ENCODE assay signal across 9 mouse cellular contexts in the genomic region with DNA sequence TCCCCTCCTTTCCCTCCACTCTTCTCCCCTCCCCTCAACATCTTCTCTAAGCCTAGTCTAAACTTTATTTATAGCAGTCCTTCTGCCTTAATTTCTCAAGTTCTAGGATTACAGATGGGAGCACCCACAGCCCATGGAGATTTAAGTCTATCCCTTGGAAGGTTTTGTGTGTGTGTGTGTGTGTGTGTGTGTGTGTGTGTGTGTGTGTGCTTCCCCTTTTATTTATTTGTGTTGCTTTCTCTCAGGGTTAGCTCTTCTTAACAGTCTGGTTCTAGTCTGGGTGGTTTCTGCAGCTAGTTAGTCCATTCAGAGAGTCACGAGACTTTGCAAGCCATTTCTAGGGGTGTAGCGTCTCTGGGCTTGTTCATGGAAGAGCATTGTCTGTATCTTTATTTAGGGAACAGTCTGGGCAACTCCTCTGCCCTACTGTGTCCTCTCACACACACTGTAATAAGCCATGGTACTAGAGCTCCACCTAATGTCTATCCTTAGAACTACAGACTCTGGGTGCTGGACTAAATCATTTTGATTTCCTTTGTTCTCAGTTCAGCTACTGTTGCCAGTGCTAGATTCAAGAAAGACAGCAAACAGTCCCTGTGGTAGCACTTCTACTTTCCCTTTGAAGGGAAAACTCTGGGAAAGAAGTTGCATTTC. TPM values are rescaled to one million over a fixed set of nuclear protein-coding genes. Genes with fewer than 3 reads are reported as not detected.
A peak's percentile ranks its signal among the peaks of the same experiment; 100 is the strongest.
DNase-seq lines count a peak whose midpoint lies in the region; ATAC-seq and TF ChIP-seq lines count a peak whose summit lies in the region.
"Had no signal": no experiment of that assay in that cellular context is flagged by ENCODE, and none has a peak within 500 bp of the region (broad histone marks: within the 10 kb centered on the region; RNA-seq: fewer than 3 reads in every experiment).

No protein-coding gene starts in this region.

- H3K4me2 ChIP-seq in limb, embryonic 14.5 days (replicated peaks; ENCODE audit: low read depth, low read length, severe bottlenecking), result no peak overlapping the region
- H3K4me2 ChIP-seq: limb, embryonic 15.5 days had no signal

- no peak overlapping the region for H3K4me3 ChIP-seq in limb, embryonic 14.5 days (replicated peaks; ENCODE audit: low read length)
- H3K4me3 ChIP-seq: limb, embryonic 15.5 days had no signal

- ATAC-seq in Patski, result peak; percentile 87
- ATAC-seq in limb, embryonic 14.5 days (ENCODE audit: low FRiP score, low read depth), result peak; percentile 75
- peak; percentile 92 for ATAC-seq in monocyte, adult 5-6 weeks (replicated peaks; ENCODE audit: insufficient number of reproducible peaks, low FRiP score, low TSS enrichment, poor library complexity, severe bottlenecking)

- H3K4me1 ChIP-seq in limb, embryonic 14.5 days (ENCODE audit: control insufficient read depth, insufficient read depth, low read length), result peaks cover 3% of the 10 kb centered on the region; the same call in 1 of the 2 replicates

- no peak overlapping the region for H3K27ac ChIP-seq in limb, embryonic 14.5 days (replicated peaks; ENCODE audit: low read depth, low read length)
- H3K27ac ChIP-seq: limb, embryonic 15.5 days had no signal

- H3K27me3 ChIP-seq in Patski, result no peaks in the 10 kb centered on the region
- no peaks in the 10 kb centered on the region for H3K27me3 ChIP-seq in limb, embryonic 14.5 days (ENCODE audit: control insufficient read depth, insufficient read depth, low read length)
- H3K27me3 ChIP-seq: limb, embryonic 15.5 days had no signal

- H3K36me3 ChIP-seq in limb, embryonic 14.5 days (ENCODE audit: control insufficient read depth, insufficient read depth, low read length), result peaks cover 3% of the 10 kb centered on the region; the same call in 1 of the 2 replicates
- H3K36me3 ChIP-seq: limb, embryonic 15.5 days had no signal

- in situ Hi-C loops in Patski (cut with MboI; ENCODE audit: low pct_unique_long_range_greater_than_20kb), result no loop called here

- TF ChIP-seq CTCF in Patski (IDR thresholded peaks at IDR 0.05), result peak; percentile 85

- no peak for TF ChIP-seq POLR2A in limb, embryonic 14.5 days (IDR thresholded peaks at IDR 0.05; ENCODE audit: borderline replicate concordance, extremely low read depth, insufficient read depth, insufficient read length)

- POLR2A ChIA-PET in Patski (lab: Charles Lee), result interaction anchor here (0.6 kb wide), 2 partner anchors 8 to 1479 kb away, joined by 3 to 6 read pairs; no protein-coding TSS in a partner anchor

- DNase-seq in CD4-positive helper T cell, adult 2 months (ENCODE audit: low read depth, low spot score), result peak; percentile 81
- no peak for DNase-seq in Patski (ENCODE audit: low read depth, low spot score)
- peak; percentile 78 for DNase-seq in embryo, embryonic 10 days (ENCODE audit: low spot score)
- DNase-seq in heart, adult 8-10 months (ENCODE audit: low spot score), result peak; percentile 88
- peak; percentile 23 for DNase-seq in kidney, adult 18-20 months
- DNase-seq in limb, embryonic 14.5 days (ENCODE audit: low spot score), result peak; percentile 86
- DNase-seq in thymus, postnatal 4 days, result peak; percentile 34

- WGBS in limb, embryonic 14.5 days, result 20% methylated on average over 2 of the region's 2 CpGs

- CTCF ChIA-PET in Patski (lab: Charles Lee), result interaction anchor here (0.9 to 3.5 kb wide), 11 partner anchors 10 to 243 kb away, joined by 3 to 25 read pairs (median 5); no protein-coding TSS in a partner anchor

- H3K9me3 ChIP-seq in limb, embryonic 14.5 days (ENCODE audit: control insufficient read depth, low read length), result no peaks in the 10 kb centered on the region
- H3K9me3 ChIP-seq: limb, embryonic 15.5 days had no signal

- H3K9ac ChIP-seq in limb, embryonic 14.5 days (ENCODE audit: low read depth, low read length, severe bottlenecking), result no peak overlapping the region
- H3K9ac ChIP-seq: limb, embryonic 15.5 days had no signal

RNA-seq across cellular contexts. Expression of gene Top2b, which starts 15.1 kb away (rescaled TPM):
- 99.5 TPM for polyA plus RNA-seq in Patski (2021)
- total RNA-seq in heart, adult 8-10 months (2022), result 10 to 100 TPM; 42.1 to 56.5 (median 53.1) TPM
- 52.9 and 73.0 TPM in 2 replicates for polyA plus RNA-seq in limb, embryonic 14.5 days (2012; rRNA removed)
- 91.9 and 100 TPM in 2 replicates for polyA plus RNA-seq in limb, embryonic 14.5 days (2014; fragmentation: Nextera tagmentation; extraction: Ambion mirVana)
- total RNA-seq in monocyte, adult 5-6 weeks (2017), result 215 to 232 TPM (median 220 TPM) in 3 replicates
